Mouse (Mus musculus) testis, postnatal 14 days (tissue): ENCODE data around the gene Sema3a.

Source experiments
- DNase-seq: peaks from one replicate; pipeline ENCODE4 v3.0.0; 2021; ENCODE audit warnings: low spot score

Sema3a gene

GRCm38 (mm10) chr5:13320138-13320537 lies 194.9 kb downstream of the Sema3a start:
- DNase-seq, result no peak

DNA sequence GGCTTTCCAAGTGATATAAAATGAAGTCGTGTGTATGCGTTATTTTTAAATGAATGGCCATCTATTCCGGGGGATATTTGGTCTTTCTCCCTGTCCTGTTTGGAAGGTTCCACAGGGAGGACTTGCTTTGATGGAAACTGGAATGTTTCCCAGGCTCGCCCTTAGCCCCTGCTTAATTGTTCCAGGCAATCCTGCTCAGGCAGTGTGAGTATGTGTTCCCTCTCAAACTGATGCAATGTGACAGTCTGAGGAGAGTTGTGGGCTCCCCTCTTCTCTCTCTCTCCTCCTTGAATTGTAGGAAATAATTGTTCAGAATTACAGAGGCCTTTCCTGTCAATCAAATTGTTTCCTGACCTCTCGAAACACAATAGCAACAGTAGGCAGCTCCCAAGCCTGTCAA lies 202.1 kb downstream of the Sema3a start:
- DNase-seq, result no peak

- no peak for DNase-seq
These were observed 206.2 kb downstream of the Sema3a start for GRCm38 (mm10) chr5:13331412-13331811.

- DNase-seq, result no peak
These were observed 212.5 kb downstream of the Sema3a start for GRCm38 (mm10) chr5:13337665-13338064.

GRCm38 (mm10) chr5:13347068-13347467 lies 221.9 kb downstream of the Sema3a start:
- DNase-seq, result no peak

- DNase-seq, result no peak
These were observed 226.4 kb downstream of the Sema3a start for GRCm38 (mm10) chr5:13351611-13352010.

DNA sequence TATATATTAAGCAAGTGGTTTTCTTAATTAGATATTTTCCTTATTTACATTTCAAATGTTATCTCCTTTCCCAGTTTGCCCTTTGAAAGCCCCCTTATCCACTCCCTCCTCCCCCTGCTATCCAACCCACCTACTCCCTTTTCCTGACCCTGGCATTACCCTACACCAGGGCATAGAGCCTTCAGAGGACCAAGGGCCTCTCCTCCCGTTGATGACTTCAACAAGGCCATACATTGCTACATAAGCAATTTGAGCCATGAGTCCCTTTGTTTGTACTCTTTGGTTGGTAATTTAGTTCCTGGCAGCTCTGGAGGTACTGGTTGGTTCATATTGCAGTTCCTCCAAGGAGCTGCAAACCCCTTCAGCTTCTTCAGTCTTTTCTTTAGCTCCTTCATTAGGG lies 227.8 kb downstream of the Sema3a start:
- no peak for DNase-seq

DNA sequence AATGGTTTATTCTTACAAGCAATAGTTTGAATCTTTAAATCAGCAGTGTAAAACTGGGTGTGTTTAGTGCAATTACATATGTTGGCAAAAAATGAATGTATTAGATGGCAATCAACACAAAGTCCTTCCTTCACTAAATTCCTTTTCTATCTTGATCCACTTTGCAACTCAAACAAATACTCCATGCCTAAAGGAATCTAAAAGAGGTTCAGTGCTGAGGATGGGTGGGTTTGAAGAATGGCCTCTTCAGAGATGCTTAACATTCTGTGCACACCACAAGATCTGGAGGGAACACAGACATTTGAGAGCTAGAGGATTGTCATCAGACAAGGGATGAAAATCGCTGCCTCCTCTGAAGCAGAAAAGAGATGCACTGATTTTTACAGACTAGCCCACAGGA lies 228.3 kb downstream of the Sema3a start:
- no peak for DNase-seq

DNA sequence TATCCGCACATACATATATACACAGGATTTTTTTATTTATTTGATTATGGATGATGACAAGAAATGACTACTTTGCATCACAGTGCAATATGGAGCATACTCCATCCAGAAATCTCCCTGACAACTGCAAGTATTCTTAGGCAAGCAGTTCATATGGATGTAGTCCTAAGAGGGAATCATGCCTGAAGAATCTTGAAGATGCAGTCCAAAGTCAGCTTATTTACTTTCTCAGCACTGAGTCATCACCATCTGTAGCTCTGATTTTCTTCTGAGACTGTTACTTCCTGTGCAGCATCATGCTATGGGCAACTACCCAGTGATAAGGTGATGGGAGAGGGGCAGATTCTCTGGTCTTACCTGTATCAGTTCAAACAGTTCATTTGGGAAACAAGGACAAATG lies 229.7 kb downstream of the Sema3a start:
- DNase-seq, result no peak

- no peak for DNase-seq
These were observed 233.6 kb downstream of the Sema3a start for GRCm38 (mm10) chr5:13358770-13359169.

DNA sequence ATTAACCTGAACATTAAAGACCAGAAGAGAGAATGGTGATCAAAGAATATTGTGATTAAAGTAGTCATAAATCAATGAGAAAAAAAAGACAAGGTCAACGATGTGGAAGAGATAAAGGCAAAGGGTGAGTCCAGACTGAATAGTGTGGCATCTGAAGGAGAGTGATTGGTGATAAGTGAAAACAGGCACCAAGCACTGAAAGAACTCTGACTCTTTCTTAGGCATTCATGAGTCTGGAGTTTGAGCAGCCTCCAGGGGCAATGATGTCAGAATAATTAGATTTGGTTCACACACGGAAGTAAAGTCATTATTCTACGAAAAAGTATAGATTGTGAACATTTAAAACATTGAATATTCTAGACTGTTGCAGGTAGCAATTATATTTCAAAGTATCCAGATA lies 235.5 kb downstream of the Sema3a start:
- no peak for DNase-seq

DNA sequence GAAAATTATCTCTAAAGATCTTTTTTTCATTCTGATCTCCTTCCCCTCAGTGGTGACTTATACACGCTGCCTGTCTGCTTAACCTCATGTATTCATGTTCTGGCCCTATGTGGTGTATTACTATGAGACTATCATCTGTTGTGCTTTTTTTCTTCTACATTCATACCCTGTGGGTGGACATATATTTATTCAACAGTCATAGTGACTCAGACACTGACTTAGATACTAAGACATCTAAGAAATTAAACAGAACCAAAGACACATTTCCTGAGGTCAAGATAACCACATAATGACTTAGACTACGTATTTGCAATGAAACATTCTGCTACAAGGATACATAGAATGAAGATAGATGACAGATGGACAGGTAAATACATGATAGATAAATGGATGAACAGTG lies 239.9 kb downstream of the Sema3a start:
- DNase-seq, result no peak

DNA sequence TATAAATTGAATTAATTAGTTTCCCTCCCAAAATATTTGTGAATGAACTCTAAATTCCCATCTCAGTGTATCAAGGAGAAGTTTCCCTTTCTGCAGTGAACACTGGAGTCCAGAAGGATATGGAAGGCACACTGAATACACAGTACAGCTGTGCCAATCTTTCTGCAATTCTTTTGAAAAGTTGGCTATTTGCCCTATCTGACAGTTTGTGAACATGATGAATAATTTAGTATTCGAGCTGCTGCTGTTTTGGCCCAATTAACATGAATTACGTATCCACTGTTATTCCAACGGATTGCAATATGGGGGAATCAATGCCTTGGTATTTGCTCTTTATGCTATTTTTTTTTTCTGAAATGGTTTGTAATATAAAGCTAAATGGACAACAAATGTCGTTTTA lies 254.0 kb downstream of the Sema3a start:
- no peak for DNase-seq

- no peak for DNase-seq
These were observed 258.8 kb downstream of the Sema3a start for GRCm38 (mm10) chr5:13384047-13384446.

GRCm38 (mm10) chr5:13384714-13385113 lies 259.5 kb downstream of the Sema3a start:
- DNase-seq, result no peak

- no peak for DNase-seq
These were observed 261.4 kb downstream of the Sema3a start for GRCm38 (mm10) chr5:13386603-13387002.

GRCm38 (mm10) chr5:13387679-13388078 lies 262.5 kb downstream of the Sema3a start:
- no peak for DNase-seq

DNA sequence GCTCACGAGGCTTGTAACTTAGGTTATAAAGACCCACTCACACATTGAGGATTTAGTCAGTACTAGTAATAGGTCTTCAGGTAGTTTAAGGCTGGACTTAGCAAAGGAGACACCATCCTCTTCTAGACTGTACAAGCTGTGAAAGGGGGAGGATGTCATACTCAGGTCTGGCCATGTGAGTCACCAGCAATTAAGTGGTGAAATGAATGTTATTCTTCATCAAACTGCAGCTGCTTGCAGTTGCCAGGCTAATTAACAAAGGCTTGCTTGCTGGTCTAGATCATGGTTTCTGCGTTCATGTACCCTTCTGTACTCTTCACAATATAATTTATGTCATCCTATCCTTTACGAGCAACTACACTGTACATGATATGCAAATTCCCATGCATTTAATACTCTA lies 264.8 kb downstream of the Sema3a start:
- no peak for DNase-seq

- no peak for DNase-seq
These were observed 280.2 kb downstream of the Sema3a start for GRCm38 (mm10) chr5:13405432-13405831.

DNA sequence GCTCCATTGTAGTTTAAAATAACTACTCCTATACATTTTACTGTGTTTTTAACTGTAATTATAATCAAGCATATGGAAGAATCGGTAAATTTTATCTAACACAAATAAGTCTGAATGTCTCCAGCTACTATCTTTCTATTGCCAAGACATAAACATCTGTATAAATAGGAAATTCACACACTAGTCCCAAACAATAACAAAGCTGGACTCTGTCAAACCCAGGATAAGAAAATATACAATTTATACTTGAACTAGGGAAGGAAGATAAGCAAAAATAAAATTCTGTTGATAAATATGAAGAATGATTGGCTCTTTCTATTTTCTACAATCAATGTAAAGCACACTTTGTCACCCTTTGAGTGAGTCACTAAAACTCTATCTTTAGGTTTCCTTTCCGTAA lies 280.9 kb downstream of the Sema3a start:
- no peak for DNase-seq

- no peak for DNase-seq
These were observed 286.7 kb downstream of the Sema3a start for GRCm38 (mm10) chr5:13411920-13412319.

GRCm38 (mm10) chr5:13413915-13414525 lies 288.8 kb downstream of the Sema3a start:
- no peak for DNase-seq

DNA sequence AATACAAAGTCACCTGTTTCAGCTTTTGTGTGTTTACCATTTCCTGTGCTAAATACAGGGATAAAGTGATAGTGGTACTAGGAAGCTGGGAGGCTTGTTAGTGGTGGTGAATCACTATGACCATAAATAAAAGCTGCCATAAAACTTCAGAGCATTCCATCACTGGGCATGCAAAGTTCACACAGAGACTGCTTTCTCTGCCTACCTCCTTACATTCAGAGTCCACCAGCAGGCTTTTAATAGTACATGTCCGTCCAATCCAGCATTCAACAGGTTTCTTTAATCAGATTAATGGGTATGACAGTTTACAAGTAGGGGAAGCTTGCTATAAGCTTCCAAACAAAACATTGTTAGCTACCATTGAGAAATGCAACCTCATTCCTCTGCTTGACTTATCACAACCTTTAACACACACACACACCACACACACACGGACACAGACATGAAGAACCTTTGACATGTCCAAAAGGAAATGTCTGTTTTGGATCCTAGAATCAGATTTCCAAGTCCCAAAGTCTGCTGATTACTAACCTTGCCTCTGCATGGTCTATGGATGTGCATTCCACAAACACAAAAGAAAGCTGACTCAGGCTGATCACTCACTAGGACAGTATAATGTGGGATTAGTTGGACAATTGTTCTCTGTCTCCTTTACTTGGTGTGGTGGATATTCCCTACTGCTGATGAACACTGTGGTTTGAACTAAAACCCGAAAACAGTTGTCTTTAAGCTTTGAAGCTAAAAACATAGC lies 291.9 kb downstream of the Sema3a start:
- no peak for DNase-seq
